Mouse (Mus musculus): Measurements from ENCODE around the gene Eef2kmt. TPM values are rescaled to one million over a fixed set of nuclear protein-coding genes. Genes with fewer than 3 reads are reported as not detected.

Gene Eef2kmt
- 24.5 and 38.4 TPM in 2 replicates for polyA plus RNA-seq (2012; rRNA removed; ENCODE audit: low replicate concordance)

DNA sequence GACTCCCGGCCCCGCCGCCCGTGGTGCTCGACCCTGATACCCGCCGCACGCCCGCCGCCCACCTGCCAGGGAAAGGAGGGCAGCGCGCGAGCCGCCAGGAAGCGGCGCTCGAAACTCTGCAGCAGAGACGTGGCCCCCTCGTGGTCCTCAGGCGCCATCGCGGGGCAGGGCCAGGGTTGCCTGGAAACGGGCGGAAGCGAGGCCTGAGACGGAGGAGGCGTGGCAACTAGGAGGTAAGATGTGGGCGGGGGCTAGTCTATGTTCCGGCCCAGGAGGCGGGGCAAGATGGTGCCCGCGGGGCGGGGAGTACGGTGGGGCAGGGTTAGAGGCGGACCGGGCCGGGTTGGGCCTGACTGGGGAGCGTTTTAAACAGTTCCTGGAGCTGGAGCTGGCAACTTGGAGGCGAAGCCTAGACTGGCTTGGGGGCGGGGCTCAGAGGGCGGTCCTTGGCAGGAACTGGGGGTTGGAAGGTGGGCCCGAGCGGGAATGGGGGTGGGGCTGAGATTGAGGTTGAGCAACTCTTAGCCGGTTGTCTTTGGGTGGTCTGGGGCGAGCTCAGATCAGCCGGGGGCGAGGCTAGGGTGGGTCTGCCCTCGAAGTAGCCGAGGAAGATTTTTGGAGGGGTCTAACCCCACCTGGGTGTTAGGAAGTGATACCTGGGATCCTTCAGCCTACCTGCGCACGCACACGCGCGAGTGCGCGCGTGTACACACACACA, at the start of gene Eef2kmt:
Gene Eef2kmt, minus strand, starts transcription at position 205 of the 718 bp plus-strand sequence.

DNA sequence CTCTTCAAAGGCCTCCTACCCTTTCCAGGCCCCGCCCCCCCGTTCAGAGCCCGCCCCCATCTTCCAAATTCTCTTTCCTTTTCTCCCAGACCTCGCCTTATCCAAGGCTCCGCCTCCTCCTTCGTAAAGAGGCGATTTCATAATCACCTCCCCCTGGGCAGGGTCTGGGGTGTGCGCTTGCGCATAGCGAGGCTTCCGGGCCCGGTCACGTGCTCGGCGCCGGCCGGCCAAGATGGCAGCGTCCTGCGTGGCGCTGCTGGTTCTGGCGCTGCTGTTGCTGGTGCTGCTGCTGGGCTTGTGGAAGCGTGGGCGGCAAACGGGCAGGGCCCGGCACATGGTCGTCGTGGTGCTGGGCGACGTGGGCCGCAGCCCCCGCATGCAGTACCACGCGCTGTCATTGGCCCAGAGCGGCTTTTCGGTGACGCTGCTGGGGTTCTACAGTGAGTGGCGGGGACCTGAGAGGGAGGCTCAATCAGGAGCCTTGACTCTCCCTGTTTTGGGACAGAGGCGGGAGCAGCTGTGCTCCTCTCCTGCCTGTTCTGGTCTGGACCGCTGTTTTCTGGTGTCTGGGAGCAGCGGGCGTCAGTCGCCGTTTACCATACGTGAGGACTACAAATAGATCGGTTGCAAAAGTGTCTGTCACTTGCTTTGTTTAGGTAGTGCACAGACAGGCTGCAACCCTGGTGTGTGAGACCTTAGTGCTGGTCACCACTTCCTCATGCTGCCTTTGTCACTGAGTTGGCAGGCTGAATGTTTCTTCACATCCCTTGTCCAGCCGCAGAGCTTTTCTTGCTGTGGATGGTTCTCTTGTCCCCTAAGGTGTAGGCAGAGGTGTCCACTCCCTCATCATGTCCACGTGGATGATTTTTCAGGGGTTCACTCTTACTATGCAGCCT, 22.1 kb downstream of the Eef2kmt start, which contains the start of gene Alg1:
Gene Alg1, plus strand, starts transcription at position 204 of the 896 bp plus-strand sequence.

DNA sequence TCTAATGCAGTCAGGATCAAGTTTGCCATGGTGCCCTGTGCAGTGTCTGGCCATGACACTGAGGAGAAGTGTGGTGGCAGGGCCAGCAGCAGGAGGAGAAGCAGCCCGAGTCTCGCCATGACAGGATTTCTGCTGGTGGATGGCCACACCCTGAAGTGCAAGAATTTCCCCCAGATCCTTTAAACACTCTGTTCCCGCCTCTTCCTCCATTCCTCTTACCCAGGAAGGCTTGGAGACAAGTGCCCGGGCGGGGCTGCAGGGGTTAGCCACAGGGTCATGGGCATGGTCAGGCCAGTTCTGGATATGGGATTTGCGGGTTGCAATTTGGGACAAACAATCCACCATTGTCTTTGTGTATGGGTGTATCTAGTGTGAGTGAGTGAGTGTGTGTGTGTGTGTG, 33.6 kb downstream of the Eef2kmt start, which contains the start of gene AU021092:
Gene AU021092, minus strand, starts transcription at position 160 of the 400 bp plus-strand sequence.

DNA sequence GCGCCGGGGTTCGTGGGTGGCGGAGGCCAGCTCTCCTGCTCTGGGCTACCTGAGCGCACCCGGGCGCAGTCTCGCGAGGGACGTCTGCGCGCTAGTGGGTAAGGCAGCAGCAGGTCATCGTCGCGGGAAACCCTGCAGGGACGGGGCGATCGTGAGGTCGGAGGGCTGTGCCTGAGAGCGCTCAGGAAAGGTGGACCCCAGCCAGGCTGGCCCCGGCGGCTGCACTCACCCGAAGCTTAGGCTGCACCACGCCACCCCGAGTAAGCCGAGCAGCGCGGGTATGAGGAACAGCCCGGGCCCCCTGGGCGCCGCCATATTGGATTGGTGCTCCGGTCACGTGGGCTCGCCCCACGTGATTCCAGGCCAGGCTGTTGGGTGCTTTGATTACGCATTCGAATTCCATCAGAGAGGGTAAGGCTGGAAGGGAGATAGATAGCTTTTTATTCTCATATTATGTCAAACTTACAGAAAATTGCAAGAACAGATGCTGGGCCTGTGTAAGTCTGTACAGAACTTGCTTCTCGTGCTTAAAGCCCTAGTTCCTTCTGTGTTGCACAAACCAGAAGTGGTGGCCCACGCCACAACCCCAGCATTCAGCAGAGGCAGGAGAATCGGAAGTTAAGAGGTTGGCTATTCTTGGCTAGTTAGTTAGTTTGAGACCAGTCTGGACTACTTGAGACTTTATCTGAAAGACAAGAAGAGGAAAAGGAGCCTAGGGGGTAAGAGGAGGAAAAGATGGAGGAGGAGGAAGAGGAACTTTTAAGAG, 51.9 kb downstream of the Eef2kmt start, which contains the start of gene Nagpa:
Gene Nagpa, minus strand, starts transcription at position 345 of the 766 bp plus-strand sequence.

Other genes starting within 250 kb of the Eef2kmt start
- gene Smim22, start 248.7 kb downstream of the Eef2kmt start, polyA plus RNA-seq (2012; rRNA removed; ENCODE audit: low replicate concordance): 205 and 527 TPM in 2 replicates
- 50.5 and 84.1 TPM in 2 replicates for gene Rogdi, start 242.4 kb downstream of the Eef2kmt start, polyA plus RNA-seq (2012; rRNA removed; ENCODE audit: low replicate concordance)
- gene Glyr1, start 206.1 kb downstream of the Eef2kmt start, polyA plus RNA-seq (2012; rRNA removed; ENCODE audit: low replicate concordance): 33.0 and 46.5 TPM in 2 replicates
- gene Ubn1, start 205.9 kb downstream of the Eef2kmt start, polyA plus RNA-seq (2012; rRNA removed; ENCODE audit: low replicate concordance): 11.9 and 15.4 TPM in 2 replicates
- gene Ppl, start 123.6 kb downstream of the Eef2kmt start, polyA plus RNA-seq (2012; rRNA removed; ENCODE audit: low replicate concordance): 0.37 and 0.78 TPM in 2 replicates
- 0.07 TPM in 1 of 2 replicates, not detected in the other for gene Sec14l5, start 108.9 kb downstream of the Eef2kmt start, polyA plus RNA-seq (2012; rRNA removed; ENCODE audit: low replicate concordance)
- gene Nagpa, start 52.0 kb downstream of the Eef2kmt start, polyA plus RNA-seq (2012; rRNA removed; ENCODE audit: low replicate concordance): 32.7 and 35.2 TPM in 2 replicates
- 2.6 and 3.8 TPM in 2 replicates for gene AU021092, start 33.7 kb downstream of the Eef2kmt start, polyA plus RNA-seq (2012; rRNA removed; ENCODE audit: low replicate concordance)
- gene Alg1, start 22.4 kb downstream of the Eef2kmt start, polyA plus RNA-seq (2012; rRNA removed; ENCODE audit: low replicate concordance): 25.5 and 33.5 TPM in 2 replicates